Mouse (Mus musculus) MEL (cell line): ENCODE measurements around the gene Bach1. TPM values are rescaled to one million over a fixed set of nuclear protein-coding genes. Genes with fewer than 3 reads are reported as not detected.

ENCODE experiments used
- DNase-seq: peaks from one replicate; pipeline ENCODE4 v3.0.0; 2011; ENCODE audit warnings: low read depth, low spot score
- H3K27ac ChIP-seq: 2 replicates; pipeline ENCODE4 v1.5.1; 2012; ENCODE audit warnings: low read depth, mild to moderate bottlenecking, control low read depth, low read length, moderate library complexity; ENCODE audit not compliant: control insufficient read depth
- H3K27me3 ChIP-seq, 2 experiments: fragments of 150-350 bp in 1 of 2; sonication (generic) in 1 of 2; 2 replicates each; pipeline ENCODE4 v1.6.1; 2012; ENCODE audit warnings: low read length in 2 of 2, mild to moderate bottlenecking in 2 of 2, improper control_type of control experiment in 1 of 2, moderate library complexity in 1 of 2; ENCODE audit not compliant: insufficient read depth in 2 of 2, control insufficient read depth in 1 of 2
- H3K36me3 ChIP-seq, 2 experiments: 2 replicates each; pipeline ENCODE4 v1.6.1; 2012 to 2014; ENCODE audit warnings: low read length in 2 of 2, improper control_type of control experiment in 1 of 2, inconsistent platforms in 1 of 2, mild to moderate bottlenecking in 1 of 2; ENCODE audit not compliant: insufficient read depth in 2 of 2, control insufficient read depth in 1 of 2
- H3K4me1 ChIP-seq, 2 experiments: fragments of 150-350 bp in 1 of 2; sonication (generic) in 1 of 2; 2 replicates each; pipeline ENCODE4 v1.6.1; 2012; ENCODE audit warnings: low read length in 2 of 2, improper control_type of control experiment in 1 of 2, mild to moderate bottlenecking in 1 of 2; ENCODE audit not compliant: insufficient read depth in 2 of 2, control insufficient read depth in 1 of 2
- H3K4me3 ChIP-seq, 2 experiments: fragments of 150-350 bp in 1 of 2; sonication (generic) in 1 of 2; 2 replicates each; pipeline ENCODE4 v1.5.1; 2012; ENCODE audit warnings: low read depth in 2 of 2, low read length in 2 of 2, mild to moderate bottlenecking in 2 of 2, moderate library complexity in 2 of 2, control low read depth in 1 of 2, improper control_type of control experiment in 1 of 2; ENCODE audit not compliant: control insufficient read depth in 1 of 2, insufficient read depth in 1 of 2
- H3K79me2 ChIP-seq: 2 replicates; pipeline ENCODE4 v1.6.1; 2012; ENCODE audit warnings: mild to moderate bottlenecking, low read length, moderate library complexity; ENCODE audit not compliant: control insufficient read depth, poor library complexity, insufficient read depth
- H3K9ac ChIP-seq: 2 replicates; pipeline ENCODE4 v1.6.1; 2012; ENCODE audit warnings: low read depth, mild to moderate bottlenecking, control low read depth, low read length, moderate library complexity; ENCODE audit not compliant: control insufficient read depth, poor library complexity, severe bottlenecking
- H3K9me3 ChIP-seq: fragments of 150-350 bp; sonication (generic); replicated peaks from 2 replicates; pipeline ENCODE4 v1.6.1; 2012; ENCODE audit warnings: mild to moderate bottlenecking, low read length, improper control_type of control experiment, moderate library complexity; ENCODE audit not compliant: insufficient read depth
- BHLHE40 ChIP-seq: IDR thresholded peaks from 2 replicates; pipeline ENCODE4 v1.6.1; 2012; ENCODE audit warnings: low read depth, mild to moderate bottlenecking, inconsistent platforms, low read length, improper control_type of control experiment, borderline replicate concordance
- CHD2 ChIP-seq: IDR thresholded peaks from 2 replicates; pipeline ENCODE4 v1.6.1; 2011; ENCODE audit warnings: low read length, improper control_type of control experiment
- CTCF ChIP-seq, 3 experiments: IDR thresholded peaks in 2 of 3; conservative IDR thresholded peaks in 1 of 3; 2 replicates each; pipeline ENCODE4 v1.5.1; 2011 to 2012; ENCODE audit warnings: low read length in 3 of 3, low read depth in 2 of 3, mild to moderate bottlenecking in 2 of 3, improper control_type of control experiment in 1 of 3, inconsistent platforms in 1 of 3, mixed read lengths in 1 of 3, moderate library complexity in 1 of 3; ENCODE audit not compliant: control insufficient read depth in 1 of 3, insufficient read depth in 1 of 3, poor library complexity in 1 of 3, severe bottlenecking in 1 of 3
- E2F4 ChIP-seq: IDR thresholded peaks from 2 replicates; pipeline ENCODE4 v1.6.1; 2011; ENCODE audit warnings: low read depth, low read length, improper control_type of control experiment, borderline replicate concordance
- EP300 ChIP-seq, 2 experiments: IDR thresholded peaks; 2 replicates each; pipeline ENCODE4 v1.6.1; 2011; ENCODE audit warnings: improper control_type of control experiment in 2 of 2, low read length in 2 of 2, low read depth in 1 of 2, mild to moderate bottlenecking in 1 of 2
- ETS1 ChIP-seq: IDR thresholded peaks from 2 replicates; pipeline ENCODE4 v1.6.1; 2012; ENCODE audit warnings: low read depth, mild to moderate bottlenecking, inconsistent platforms, low read length, improper control_type of control experiment, moderate library complexity
- GABPA ChIP-seq: IDR thresholded peaks from 2 replicates; pipeline ENCODE4 v1.6.1; 2012; ENCODE audit warnings: low read depth, mild to moderate bottlenecking, inconsistent platforms, low read length, improper control_type of control experiment, moderate library complexity
- HCFC1 ChIP-seq: IDR thresholded peaks from 2 replicates; pipeline ENCODE4 v1.6.1; 2012; ENCODE audit warnings: low read depth, mild to moderate bottlenecking, inconsistent platforms, low read length, improper control_type of control experiment, moderate library complexity
- JUND ChIP-seq: IDR thresholded peaks from 2 replicates; pipeline ENCODE4 v1.6.1; 2011; ENCODE audit warnings: low read depth, mild to moderate bottlenecking, improper control_type of control experiment, low read length
- MAX ChIP-seq: IDR thresholded peaks from 2 replicates; pipeline ENCODE4 v1.6.1; 2011; ENCODE audit warnings: low read length, improper control_type of control experiment
- MAZ ChIP-seq: IDR thresholded peaks from 2 replicates; pipeline ENCODE4 v1.6.1; 2012; ENCODE audit warnings: low read depth, mild to moderate bottlenecking, inconsistent platforms, low read length, improper control_type of control experiment
- MXI1 ChIP-seq: IDR thresholded peaks from 2 replicates; pipeline ENCODE4 v1.6.1; 2011; ENCODE audit warnings: mild to moderate bottlenecking, low read depth, low read length, improper control_type of control experiment
- NRF1 ChIP-seq: IDR thresholded peaks from 2 replicates; pipeline ENCODE4 v1.6.1; 2014; ENCODE audit warnings: low read depth, mild to moderate bottlenecking, inconsistent platforms, low read length, improper control_type of control experiment, moderate library complexity; ENCODE audit not compliant: poor library complexity, insufficient read depth, severe bottlenecking
- POLR2A ChIP-seq, 2 experiments: IDR thresholded peaks; 2 replicates each; pipeline ENCODE4 v1.6.1; 2011 to 2012; ENCODE audit warnings: low read length in 2 of 2, mild to moderate bottlenecking in 2 of 2, control low read depth in 1 of 2, improper control_type of control experiment in 1 of 2, low read depth in 1 of 2, moderate library complexity in 1 of 2; ENCODE audit not compliant: control insufficient read depth in 1 of 2, insufficient read depth in 1 of 2, poor library complexity in 1 of 2
- POLR2AphosphoS5 ChIP-seq: IDR thresholded peaks from 2 replicates; pipeline ENCODE4 v1.6.1; 2012; ENCODE audit warnings: low read depth, borderline replicate concordance, mild to moderate bottlenecking, inconsistent platforms, low read length, moderate library complexity, mixed read lengths
- RCOR1 ChIP-seq: IDR thresholded peaks from 2 replicates; pipeline ENCODE4 v1.6.1; 2012; ENCODE audit warnings: low read depth, mild to moderate bottlenecking, inconsistent platforms, low read length, improper control_type of control experiment
- TAL1 ChIP-seq: IDR thresholded peaks from 2 replicates; pipeline ENCODE4 v1.6.1; 2012; ENCODE audit warnings: mild to moderate bottlenecking, inconsistent platforms, low read length, moderate library complexity, mixed read lengths
- TBP ChIP-seq: IDR thresholded peaks from 2 replicates; pipeline ENCODE4 v1.8.0; 2011; ENCODE audit warnings: low read depth, low read length, improper control_type of control experiment
- UBTF ChIP-seq: IDR thresholded peaks from 2 replicates; pipeline ENCODE4 v1.6.1; 2012; ENCODE audit warnings: low read depth, mild to moderate bottlenecking, inconsistent platforms, low read length, improper control_type of control experiment, moderate library complexity, borderline replicate concordance; ENCODE audit not compliant: insufficient read depth
- USF1 ChIP-seq: IDR thresholded peaks from 2 replicates; pipeline ENCODE4 v1.6.1; 2014; ENCODE audit warnings: low read depth, mild to moderate bottlenecking, inconsistent platforms, low read length, improper control_type of control experiment, moderate library complexity
- USF2 ChIP-seq, 2 experiments: IDR thresholded peaks; 2 replicates each; pipeline ENCODE4 v1.6.1; 2011 to 2012; ENCODE audit warnings: improper control_type of control experiment in 2 of 2, low read length in 2 of 2, borderline replicate concordance in 1 of 2, inconsistent platforms in 1 of 2, low read depth in 1 of 2, mild to moderate bottlenecking in 1 of 2; ENCODE audit not compliant: insufficient read depth in 1 of 2
- ZNF384 ChIP-seq: IDR thresholded peaks from 2 replicates; pipeline ENCODE4 v1.6.1; 2012; ENCODE audit warnings: low read depth, mild to moderate bottlenecking, inconsistent platforms, low read length, improper control_type of control experiment
- polyA plus RNA-seq, 2 experiments: library from polyadenylated mRNA; stranded (reverse) in 1 of 2; unstranded in 1 of 2; fragments of >175 nt in 1 of 2; fragments of >200 nt in 1 of 2; gene quantifications; 2 replicates each; pipeline versions ENCODE4 v1.2.1 to v1.2.4; 2012; ENCODE audit warnings: low replicate concordance in 2 of 2, low read depth in 1 of 2; ENCODE audit not compliant: insufficient read length in 2 of 2, insufficient read depth in 1 of 2, missing spikeins in 1 of 2
- total RNA-seq: library from RNA; depleted of rRNA; stranded (reverse); fragments of 300-350 nt; gene quantifications from 2 replicates; pipeline ENCODE4 v1.2.3, GENCODE M21; 2012

Gene Bach1
- total and polyA plus RNA-seq, 3 experiments = 20.5 to 21.1 TPM; not detected in 1

GRCm38 (mm10) chr16:87717046-87717660 lies 18.4 kb downstream of the Bach1 start (continued):
- TF ChIP-seq EP300 (IDR thresholded peaks at IDR 0.05; ENCODE audit: low read depth in 1 of 2, low read length in 2 of 2) (peak; percentile 51 to 82; a peak in 3 of 4 replicates), TAL1 (no peak), MAZ (no peak), USF2 (IDR thresholded peaks at IDR 0.05; ENCODE audit: borderline replicate concordance in 1 of 2, insufficient read depth in 1 of 2, low read depth in 1 of 2, low read length in 2 of 2) (no peak), UBTF (no peak), HCFC1 (peak; percentile 30; the same call in 1 of the 2 replicates), ETS1 (peak; percentile 78), MAX (no peak), RCOR1 (peak; percentile 32; the same call in 1 of the 2 replicates), TBP (no peak)

GRCm38 (mm10) chr16:87719071-87719470 lies 20.3 kb downstream of the Bach1 start:
- peaks cover 40% of the 10 kb centered on the region for H3K79me2 ChIP-seq
- H3K36me3 ChIP-seq = peaks cover 23 to 26% of the 10 kb centered on the region in 2 experiments
- no peak for DNase-seq
- H3K27ac ChIP-seq = no peak overlapping the region
- peaks cover 21 to 23% of the 10 kb centered on the region in 2 experiments for H3K4me1 ChIP-seq
- TF ChIP-seq CHD2 (no peak), BHLHE40 (no peak), USF1 (no peak), TBP (no peak), POLR2AphosphoS5 (no peak), RCOR1 (no peak), UBTF (no peak), E2F4 (no peak), JUND (no peak)
- H3K27me3 ChIP-seq = no peaks in the 10 kb centered on the region
- no peak overlapping the region for H3K4me3 ChIP-seq
- no peaks in the 10 kb centered on the region for H3K9me3 ChIP-seq
- H3K9ac ChIP-seq = no peak overlapping the region

- H3K4me1 ChIP-seq = peaks cover 21 to 23% of the 10 kb centered on the region in 2 experiments
- no peaks in the 10 kb centered on the region for H3K9me3 ChIP-seq
- no peak overlapping the region for H3K27ac ChIP-seq
- H3K4me3 ChIP-seq = no peak overlapping the region
- DNase-seq = no peak
- no peaks in the 10 kb centered on the region for H3K27me3 ChIP-seq
- H3K9ac ChIP-seq = no peak overlapping the region
- peaks cover 33% of the 10 kb centered on the region for H3K79me2 ChIP-seq
- H3K36me3 ChIP-seq = peaks cover 26% of the 10 kb centered on the region in 2 experiments
- TF ChIP-seq MXI1 (no peak), CHD2 (no peak), EP300 (IDR thresholded peaks at IDR 0.05; ENCODE audit: low read depth in 1 of 2, low read length in 2 of 2) (no peak), POLR2A (IDR thresholded peaks at IDR 0.05; ENCODE audit: control insufficient read depth in 1 of 2, insufficient read depth in 1 of 2, low read depth in 1 of 2, low read length in 2 of 2, poor library complexity in 1 of 2) (no peak), BHLHE40 (no peak), ZNF384 (no peak), CTCF (IDR thresholded peaks at IDR 0.05 in 2 of 3, conservative IDR thresholded peaks at IDR 0.05 in 1 of 3; ENCODE audit: control insufficient read depth in 1 of 3, insufficient read depth in 1 of 3, low read depth in 2 of 3, low read length in 3 of 3, poor library complexity in 1 of 3, severe bottlenecking in 1 of 3) (no peak), GABPA (no peak), NRF1 (no peak)
These were observed 21.0 kb downstream of the Bach1 start for GRCm38 (mm10) chr16:87719688-87720283.
